ENCODE assay signal across 8 mouse cellular contexts in genomic region chr5:100038714-100039601, GRCm38 (mm10). TPM values are rescaled to one million over a fixed set of nuclear protein-coding genes. Genes with fewer than 3 reads are reported as not detected.
DNase-seq lines count a peak whose midpoint lies in the region; ATAC-seq and TF ChIP-seq lines count a peak whose summit lies in the region.

No protein-coding gene starts in this region.

- H3K4me1 ChIP-seq in forebrain, embryonic 14.5 days (ENCODE audit: control insufficient read depth, insufficient read depth, low read length) = peaks cover 16% of the 10 kb centered on the region
- H3K4me1 ChIP-seq in liver, postnatal 0 days (ENCODE audit: insufficient read depth) = peaks cover 25% of the 10 kb centered on the region
- peaks cover 64% of the 10 kb centered on the region for H3K4me1 ChIP-seq in neural tube, embryonic 13.5 days (replicated peaks)

- H3K36me3 ChIP-seq in forebrain, embryonic 14.5 days (ENCODE audit: control insufficient read depth, insufficient read depth, low read length) = peaks cover 28% of the 10 kb centered on the region
- H3K36me3 ChIP-seq in liver, postnatal 0 days (replicated peaks; ENCODE audit: insufficient read depth, low read length) = peaks cover 25% of the 10 kb centered on the region
- peaks cover 26% of the 10 kb centered on the region for H3K36me3 ChIP-seq in neural tube, embryonic 13.5 days

- H3K4me3 ChIP-seq in forebrain, embryonic 14.5 days (ENCODE audit: low read depth, low read length) = peak overlapping the region; percentile 75
- H3K4me3 ChIP-seq in liver, postnatal 0 days (ENCODE audit: low read depth, low read length) = peak overlapping the region; percentile 93
- peak overlapping the region; percentile 94 for H3K4me3 ChIP-seq in neural tube, embryonic 13.5 days

- DNase-seq in ES-CJ7 (ENCODE audit: low read depth, low spot score) = peak; percentile 88
- DNase-seq in cerebellum, adult 11 months = peak; percentile 97
- DNase-seq in forebrain, embryonic 14.5 days (ENCODE audit: low spot score) = peak; percentile 95
- peak; percentile 100 for DNase-seq in heart, postnatal 14 days
- DNase-seq in layer of hippocampus, adult 11-12 months (ENCODE audit: low spot score) = peak; percentile 97
- peak; percentile 97 for DNase-seq in liver, postnatal 0 days
- DNase-seq in telencephalon, adult 2 months (ENCODE audit: low read depth, low spot score) = peak; percentile 72

- peak overlapping the region; percentile 99 for H3K27ac ChIP-seq in forebrain, embryonic 14.5 days (ENCODE audit: low read depth, low read length)
- peak overlapping the region; percentile 95 for H3K27ac ChIP-seq in liver, postnatal 0 days (ENCODE audit: low read depth)
- peak overlapping the region; percentile 99 for H3K27ac ChIP-seq in neural tube, embryonic 13.5 days (replicated peaks)

- H3K4me2 ChIP-seq in forebrain, embryonic 14.5 days (ENCODE audit: low read length) = peak overlapping the region; percentile 90
- H3K4me2 ChIP-seq in liver, postnatal 0 days (ENCODE audit: low read depth, low read length) = peak overlapping the region; percentile 100
- H3K4me2 ChIP-seq in neural tube, embryonic 13.5 days = peak overlapping the region; percentile 99

- intact Hi-C loops in heart, postnatal 14 days (cut with DNase I) = loop anchor here (2.0 to 10.0 kb wide), 2 partner anchors 60 to 794 kb away; partner anchors contain the start of genes 4930524J08Rik and Hnrnpd

- no peaks in the 10 kb centered on the region for H3K9me3 ChIP-seq in forebrain, embryonic 14.5 days (replicated peaks; ENCODE audit: control insufficient read depth, low read length)
- no peaks in the 10 kb centered on the region for H3K9me3 ChIP-seq in liver, postnatal 0 days (ENCODE audit: low read length)
- H3K9me3 ChIP-seq in neural tube, embryonic 13.5 days = no peaks in the 10 kb centered on the region

- no peak for TF ChIP-seq EP300 in liver, postnatal 0 days (IDR thresholded peaks at IDR 0.05; ENCODE audit: low read depth)

- peak; percentile 96 for TF ChIP-seq CTCF in liver, postnatal 0 days (IDR thresholded peaks at IDR 0.05; ENCODE audit: low read depth)

- peak overlapping the region; percentile 97 for H3K9ac ChIP-seq in forebrain, embryonic 14.5 days (ENCODE audit: low read length)
- peak overlapping the region; percentile 91 for H3K9ac ChIP-seq in liver, postnatal 0 days (replicated peaks)
- H3K9ac ChIP-seq in neural tube, embryonic 13.5 days = peak overlapping the region; percentile 99

- no peaks in the 10 kb centered on the region for H3K27me3 ChIP-seq in forebrain, embryonic 14.5 days (replicated peaks; ENCODE audit: control insufficient read depth, insufficient read depth, low read length)
- no peaks in the 10 kb centered on the region for H3K27me3 ChIP-seq in liver, postnatal 0 days (ENCODE audit: insufficient read depth, low read length)
- no peaks in the 10 kb centered on the region for H3K27me3 ChIP-seq in neural tube, embryonic 13.5 days

- peak; percentile 82 for ATAC-seq in forebrain, embryonic 14.5 days
- peak; percentile 79 for ATAC-seq in liver, postnatal 0 days
- peak; percentile 82 for ATAC-seq in neural tube, embryonic 13.5 days (ENCODE audit: low read depth)

- under 1% methylated on average over 98 of the region's 113 CpGs for WGBS in forebrain, embryonic 14.5 days
- WGBS in liver, postnatal 0 days (ENCODE audit: insufficient replicate concordance) = 1% methylated on average over 82 of the region's 113 CpGs
- under 1% methylated on average over 106 of the region's 113 CpGs for WGBS in neural tube, embryonic 13.5 days

RNA-seq across cellular contexts. Expression of gene Hnrnpdl, which starts 0.5 kb away (rescaled TPM):
- polyA plus RNA-seq in forebrain, embryonic 14.5 days (2014; fragmentation: Nextera tagmentation; extraction: Ambion mirVana) = 244 and 250 TPM in 2 replicates
- 10 to 100 TPM; 60.9 to 70.1 TPM for total RNA-seq in heart, postnatal 14 days (2021)
- 32.6 and 33.3 TPM in 2 replicates for polyA plus RNA-seq in liver, postnatal 0 days (2015; fragmentation: Nextera tagmentation; extraction: Ambion mirVana)
- 211 and 214 TPM in 2 replicates for polyA plus RNA-seq in neural tube, embryonic 13.5 days (2015; fragmentation: Nextera tagmentation; extraction: Ambion mirVana)

RNA-seq across cellular contexts. Expression of gene Enoph1, which starts 0.8 kb away (rescaled TPM):
- polyA plus RNA-seq in forebrain, embryonic 14.5 days (2014; fragmentation: Nextera tagmentation; extraction: Ambion mirVana) = 53.2 and 60.2 TPM in 2 replicates
- 1 to 10 TPM; 9.2 to 9.5 TPM for total RNA-seq in heart, postnatal 14 days (2021)
- 9.2 and 10.6 TPM in 2 replicates for polyA plus RNA-seq in liver, postnatal 0 days (2015; fragmentation: Nextera tagmentation; extraction: Ambion mirVana)
- 38.9 and 42.9 TPM in 2 replicates for polyA plus RNA-seq in neural tube, embryonic 13.5 days (2015; fragmentation: Nextera tagmentation; extraction: Ambion mirVana)

Comparison
In these comparisons a context has a peak if more than half of its experiments do, and no peak if none do; other contexts are left out.
1. Peak in every context shown above with its lines: DNase-seq, ATAC-seq, H3K4me3 ChIP-seq and H3K27ac ChIP-seq.